Mouse (Mus musculus) small intestine, adult 2 months (tissue): ENCODE measurements around the gene Ptn. TPM values are rescaled to one million over a fixed set of nuclear protein-coding genes. Genes with fewer than 3 reads are reported as not detected.

Source experiments
- H3K27ac ChIP-seq: fragments of 200-500 bp; 2 replicates; pipeline ENCODE4 v1.5.1; 2012; ENCODE audit warnings: low read depth, low read length, control low read depth, inconsistent platforms; ENCODE audit not compliant: insufficient read depth
- H3K27me3 ChIP-seq: fragments of 200-500 bp; 2 replicates; pipeline ENCODE4 v1.6.1; 2012; ENCODE audit warnings: mild to moderate bottlenecking, moderate library complexity, low read length, inconsistent platforms; ENCODE audit not compliant: control insufficient read depth, insufficient read depth
- H3K36me3 ChIP-seq: fragments of 200-500 bp; 2 replicates; pipeline ENCODE4 v1.6.1; 2012; ENCODE audit warnings: mild to moderate bottlenecking, low read length, control low read depth, inconsistent platforms; ENCODE audit not compliant: control insufficient read depth, insufficient read depth
- H3K4me1 ChIP-seq: fragments of 200-500 bp; 2 replicates; pipeline ENCODE4 v1.6.1; 2012; ENCODE audit warnings: low read length, inconsistent platforms, mixed read lengths; ENCODE audit not compliant: control insufficient read depth, insufficient read depth, insufficient read length
- H3K4me3 ChIP-seq: fragments of 200-500 bp; 2 replicates; pipeline ENCODE4 v1.5.1; 2012; ENCODE audit warnings: low read depth, mild to moderate bottlenecking, control low read depth, inconsistent platforms, low read length, moderate library complexity
- CTCF ChIP-seq: fragments of 200-500 bp; IDR thresholded peaks from 2 replicates; pipeline ENCODE4 v1.5.1; 2012; ENCODE audit warnings: low read depth, mild to moderate bottlenecking, control low read depth, inconsistent platforms, low read length, moderate library complexity, mixed read lengths; ENCODE audit not compliant: insufficient replicate concordance, insufficient read length; ENCODE audit errors: extremely low read depth
- POLR2A ChIP-seq: fragments of 200-500 bp; IDR thresholded peaks from 2 replicates; pipeline ENCODE4 v1.6.1; 2012; ENCODE audit warnings: low read depth, mild to moderate bottlenecking, control low read depth, inconsistent platforms, low read length, moderate library complexity
- WGBS: fragments of 180-500 bp; shearing (Covaris S2); methylation state at CpG from one replicate; pipeline ENCODE4 v1.1.7; 2018; 5-methylcytosine and 5-hydroxymethylcytosine counted together
- polyA plus RNA-seq: library from polyadenylated mRNA; depleted of rRNA; stranded (reverse); fragments of >200 nt; gene quantifications from 2 replicates; pipeline ENCODE4 v1.2.3, GENCODE M21; 2012

The Ptn gene
- polyA plus RNA-seq, 1 experiment: 0.47 TPM

GRCm38 (mm10) chr6:36832207-36832606 lies 22.2 kb upstream of the Ptn start:
- H3K4me3 ChIP-seq: no peak overlapping the region
- WGBS: 89% methylated on average over 2 of the region's 2 CpGs
- no peaks in the 10 kb centered on the region for H3K36me3 ChIP-seq
- H3K27me3 ChIP-seq: no peaks in the 10 kb centered on the region
- H3K27ac ChIP-seq: no peak overlapping the region
- TF ChIP-seq POLR2A (no peak), CTCF (no peak)
- no peaks in the 10 kb centered on the region for H3K4me1 ChIP-seq

DNA sequence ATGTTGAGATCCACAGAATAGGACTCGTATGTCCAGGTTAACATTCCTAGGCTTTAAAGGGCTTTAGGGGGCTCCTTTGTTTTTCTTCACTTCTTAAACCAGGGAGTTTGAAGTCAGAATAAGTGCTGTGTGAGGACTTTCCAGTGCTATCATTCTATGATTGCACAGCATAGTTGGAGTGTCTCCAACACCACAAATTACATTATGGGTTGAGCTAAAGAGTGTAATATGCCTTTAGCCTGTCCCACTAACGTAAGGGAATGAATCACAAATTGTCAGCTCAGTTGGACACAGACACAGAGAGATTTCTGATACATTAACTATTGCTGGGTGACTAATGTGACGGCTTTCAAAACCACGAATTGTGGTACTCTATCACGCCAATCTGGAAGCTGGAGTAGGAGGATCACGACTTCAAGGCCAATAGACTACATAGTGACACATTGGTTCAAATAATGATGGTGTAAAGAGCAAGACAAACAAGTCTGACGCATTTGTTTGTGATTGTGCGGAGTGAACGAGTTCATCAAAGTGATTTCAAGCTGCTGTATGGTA lies 20.4 kb upstream of the Ptn start:
- Histone ChIP-seq H3K27ac (no peak overlapping the region), H3K4me1 (no peaks in the 10 kb centered on the region), H3K4me3 (no peak overlapping the region), H3K27me3 (no peaks in the 10 kb centered on the region), H3K36me3 (no peaks in the 10 kb centered on the region)
- TF ChIP-seq POLR2A (no peak), CTCF (no peak)
- 69% methylated on average over 9 of the region's 9 CpGs for WGBS

DNA sequence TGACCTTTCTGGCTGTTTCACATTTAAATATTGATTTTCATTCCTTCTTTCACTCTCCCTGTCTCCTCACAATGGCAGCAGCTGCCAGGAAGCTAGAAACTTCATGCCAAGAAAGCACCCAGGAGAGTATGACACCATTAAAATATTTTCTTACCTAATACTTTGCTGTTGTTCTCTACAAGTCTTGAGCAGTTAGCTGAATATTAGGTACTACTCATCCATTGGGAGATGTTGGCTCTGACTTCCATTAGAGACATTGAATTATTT lies 9.7 kb upstream of the Ptn start:
- Histone ChIP-seq H3K36me3 (no peaks in the 10 kb centered on the region), H3K4me1 (peaks cover 2% of the 10 kb centered on the region; the same call in 1 of the 2 replicates), H3K27me3 (no peaks in the 10 kb centered on the region), H3K4me3 (no peak overlapping the region), H3K27ac (no peak overlapping the region)
- TF ChIP-seq POLR2A (no peak), CTCF (no peak)

- H3K36me3 ChIP-seq: no peaks in the 10 kb centered on the region
- WGBS: 14% methylated on average over 8 of the region's 8 CpGs
- H3K4me3 ChIP-seq: no peak overlapping the region
- no peaks in the 10 kb centered on the region for H3K27me3 ChIP-seq
- no peak for TF ChIP-seq CTCF
- no peak for TF ChIP-seq POLR2A
- H3K4me1 ChIP-seq: peaks cover 2% of the 10 kb centered on the region; the same call in 1 of the 2 replicates
- no peak overlapping the region for H3K27ac ChIP-seq
Observed at GRCm38 (mm10) chr6:36819019-36819783, 9.2 kb upstream of the Ptn start.

DNA sequence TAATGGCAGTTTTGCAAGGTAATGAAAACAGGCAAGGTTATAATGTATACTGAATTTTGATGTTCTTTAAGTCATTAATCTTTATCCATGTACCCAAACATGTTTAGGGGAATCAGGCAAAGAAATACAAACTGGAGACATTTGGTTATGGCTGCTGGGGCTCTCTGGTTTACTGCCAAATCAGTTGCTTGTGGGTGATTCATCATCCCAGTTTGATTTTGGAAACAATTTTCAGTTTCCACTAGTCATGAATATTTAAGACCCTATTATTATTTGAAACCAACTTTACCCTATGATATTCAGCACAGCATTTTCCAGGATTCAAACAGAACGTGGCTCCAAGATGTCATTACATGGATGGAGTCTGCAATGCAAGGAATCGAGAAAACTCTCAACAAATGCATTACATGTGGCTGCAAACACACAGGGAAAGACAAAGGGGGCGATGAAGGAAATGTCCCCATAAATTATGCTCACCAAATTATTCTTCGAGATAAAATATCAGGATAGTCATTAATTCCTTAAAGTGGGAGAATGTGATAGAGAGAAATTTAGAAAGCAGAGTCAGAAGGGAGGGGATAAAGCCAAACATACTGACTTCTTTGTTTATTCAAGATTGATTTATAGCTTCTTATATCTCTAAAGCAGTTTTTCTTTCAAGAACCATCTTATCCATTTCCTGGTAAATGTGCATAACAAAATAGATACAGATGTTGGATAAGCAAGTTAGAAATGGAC lies 8.4 kb upstream of the Ptn start:
- Histone ChIP-seq H3K4me3 (no peak overlapping the region), H3K36me3 (no peaks in the 10 kb centered on the region), H3K27ac (no peak overlapping the region), H3K4me1 (peaks cover 2% of the 10 kb centered on the region; the same call in 1 of the 2 replicates), H3K27me3 (no peaks in the 10 kb centered on the region)
- TF ChIP-seq POLR2A (no peak), CTCF (no peak)
- WGBS: 15% methylated on average over 4 of the region's 4 CpGs

- H3K36me3 ChIP-seq: no peaks in the 10 kb centered on the region
- 76% methylated on average over 3 of the region's 3 CpGs for WGBS
- H3K4me3 ChIP-seq: no peak overlapping the region
- TF ChIP-seq POLR2A (no peak), CTCF (no peak)
- H3K27me3 ChIP-seq: no peaks in the 10 kb centered on the region
- no peak overlapping the region for H3K27ac ChIP-seq
- H3K4me1 ChIP-seq: peaks cover 2% of the 10 kb centered on the region; the same call in 1 of the 2 replicates
Observed at GRCm38 (mm10) chr6:36816666-36817065, 6.6 kb upstream of the Ptn start.

DNA sequence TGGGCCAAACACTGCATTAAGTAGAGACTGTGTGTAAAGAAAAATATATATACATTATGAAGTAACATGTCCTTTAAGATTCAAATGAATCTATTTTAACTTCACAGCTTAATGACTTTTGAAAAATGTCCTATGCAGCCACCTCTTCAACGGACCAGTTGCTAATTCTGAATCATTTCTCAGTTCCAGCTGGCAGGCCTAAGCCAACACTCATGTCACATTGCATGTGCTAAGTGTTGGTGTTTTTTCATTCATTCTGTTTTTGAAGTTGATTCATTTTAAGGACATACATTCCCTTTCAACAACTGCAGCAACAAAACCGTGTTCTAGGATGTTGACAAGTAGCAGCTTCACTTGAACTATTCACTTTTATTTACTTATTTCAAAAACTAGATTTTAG lies 6.0 kb upstream of the Ptn start:
- Histone ChIP-seq H3K4me1 (peaks cover 2% of the 10 kb centered on the region; the same call in 1 of the 2 replicates), H3K36me3 (no peaks in the 10 kb centered on the region), H3K27me3 (no peaks in the 10 kb centered on the region), H3K4me3 (no peak overlapping the region), H3K27ac (no peak overlapping the region)
- WGBS: 67% methylated on average over 2 of the region's 2 CpGs
- TF ChIP-seq POLR2A (no peak), CTCF (no peak)
